Mouse (Mus musculus) embryonic facial prominence, embryonic 15.5 days (tissue): ENCODE results near the gene Ccdc116. TPM values are rescaled to one million over a fixed set of nuclear protein-coding genes. Genes with fewer than 3 reads are reported as not detected.
A peak's percentile ranks its signal among the peaks of the same experiment; 100 is the strongest.

Source experiments
- microRNA counts: library from miRNA; unstranded; fragments of <30 nt; microRNA quantifications from one replicate; lab custom pipeline; 2016
- microRNA-seq: library from miRNA; unstranded; fragments of <30 nt; microRNA quantifications from one replicate; pipeline ENCODE4, GENCODE M21; 2016; ENCODE audit warnings: borderline number of aligned reads
- polyA plus RNA-seq: library from polyadenylated mRNA; unstranded; fragments of >200 nt; fragmentation: Nextera tagmentation; extraction: Ambion mirVana; gene quantifications from 2 replicates; pipeline ENCODE4 v1.2.1, GENCODE M21; 2015

Gene Ccdc116
- polyA plus RNA-seq, 1 experiment from 2014 or later: 0.80 TPM

MicroRNAs within 50 kb of the gene (microRNA counts, 519-probe panel; counts per million panel counts)
- 3,425 counts per million, percentile 81 among the panel's probes with 10 or more counts for microRNA mmu-miR-130b (lab: Ali Mortazavi, UCI)
- 2,441 counts per million, percentile 55 among the panel's probes with 10 or more counts for microRNA mmu-miR-301b (lab: Ali Mortazavi, UCI)

Small RNA genes within 50 kb of the gene (microRNA-seq; reads per million reads assigned to microRNA genes)
- gene Mir130b: 3,575 reads per million, percentile 87 among the genes with 10 or more reads in this experiment
- gene Mir301b: 63.1 reads per million, percentile 49 among the genes with 10 or more reads in this experiment

Other genes with a start within 250 kb of the Ccdc116 start
- 164 TPM in 2 replicates for gene Mapk1, start 163.8 kb downstream of the Ccdc116 start, polyA plus RNA-seq
- 30.4 and 34.5 TPM in 2 replicates for gene Ypel1, start 77.5 kb downstream of the Ccdc116 start, polyA plus RNA-seq
- 128 and 142 TPM in 2 replicates for gene Ppil2, start 36.0 kb downstream of the Ccdc116 start, polyA plus RNA-seq
- gene 2610318N02Rik, start 22.1 kb downstream of the Ccdc116 start, polyA plus RNA-seq: 23.3 and 24.5 TPM in 2 replicates
- gene Sdf2l1, start 14.8 kb downstream of the Ccdc116 start, polyA plus RNA-seq: 69.5 and 70.2 TPM in 2 replicates
- 14.3 and 15.3 TPM in 2 replicates for gene Ydjc, start 2.6 kb downstream of the Ccdc116 start, polyA plus RNA-seq
- 304 and 312 TPM in 2 replicates for gene Ube2l3, start 55.4 kb upstream of the Ccdc116 start, polyA plus RNA-seq
- gene Rimbp3, start 61.4 kb upstream of the Ccdc116 start, polyA plus RNA-seq: 0.46 and 0.57 TPM in 2 replicates
- gene Hic2, start 86.3 kb upstream of the Ccdc116 start, polyA plus RNA-seq: 4.8 and 5.6 TPM in 2 replicates
- gene Tmem191c, start 128.8 kb upstream of the Ccdc116 start, polyA plus RNA-seq: 14.5 and 15.2 TPM in 2 replicates
- gene Serpind1, start 184.1 kb upstream of the Ccdc116 start, polyA plus RNA-seq: 0.31 and 0.59 TPM in 2 replicates